Mouse (Mus musculus) limb, embryonic 13.5 days (tissue): Measurements from ENCODE around the gene Mospd1. TPM values are rescaled to one million over a fixed set of nuclear protein-coding genes. Genes with fewer than 3 reads are reported as not detected.

Experiments
- ATAC-seq: fragments of 200-750 bp; cut with Nextera tagmentation; 2 replicates; pipeline ENCODE4 v1.8.0; 2017; ENCODE audit warnings: low read depth, moderate number of reproducible peaks, moderate TSS enrichment; ENCODE audit not compliant: low FRiP score
- H3K27ac ChIP-seq: fragments of 300-500 bp; sonication (generic); 2 replicates; pipeline ENCODE4 v1.5.1; 2015; ENCODE audit warnings: inconsistent platforms, mild to moderate bottlenecking, moderate library complexity
- H3K27me3 ChIP-seq: fragments of 300-500 bp; sonication (generic); 2 replicates; pipeline ENCODE4 v1.6.1; 2015; ENCODE audit warnings: mild to moderate bottlenecking, inconsistent platforms
- H3K36me3 ChIP-seq: fragments of 300-500 bp; sonication (generic); 2 replicates; pipeline ENCODE4 v1.6.1; 2015; ENCODE audit warnings: inconsistent platforms, mild to moderate bottlenecking, moderate library complexity
- H3K4me1 ChIP-seq: fragments of 300-500 bp; sonication (generic); 2 replicates; pipeline ENCODE4 v1.6.1; 2015; ENCODE audit warnings: inconsistent platforms
- H3K4me2 ChIP-seq: fragments of 300-500 bp; sonication (generic); replicated peaks from 2 replicates; pipeline ENCODE4 v1.6.1; 2015; ENCODE audit warnings: inconsistent platforms, mild to moderate bottlenecking, moderate library complexity
- H3K4me3 ChIP-seq: fragments of 300-500 bp; sonication (generic); 2 replicates; pipeline ENCODE4 v1.5.1; 2015; ENCODE audit warnings: moderate library complexity, mild to moderate bottlenecking, inconsistent platforms
- H3K9ac ChIP-seq: fragments of 300-500 bp; sonication (generic); 2 replicates; pipeline ENCODE4 v1.6.1; 2015; ENCODE audit warnings: mild to moderate bottlenecking, inconsistent platforms
- H3K9me3 ChIP-seq: fragments of 300-500 bp; sonication (generic); 2 replicates; pipeline ENCODE4 v1.6.1; 2016; ENCODE audit warnings: inconsistent platforms
- WGBS: fragments of 180-500 bp; shearing (Covaris S2); methylation state at CpG from one replicate; pipeline ENCODE4 v1.1.7; 2015; 5-methylcytosine and 5-hydroxymethylcytosine counted together
- polyA plus RNA-seq: library from polyadenylated mRNA; unstranded; fragments of >200 nt; fragmentation: Nextera tagmentation; extraction: Ambion mirVana; gene quantifications from 2 replicates; pipeline ENCODE4 v1.2.1, GENCODE M21; 2015

Gene Mospd1
- 55.5 and 57.4 TPM in 2 replicates for polyA plus RNA-seq

DNA sequence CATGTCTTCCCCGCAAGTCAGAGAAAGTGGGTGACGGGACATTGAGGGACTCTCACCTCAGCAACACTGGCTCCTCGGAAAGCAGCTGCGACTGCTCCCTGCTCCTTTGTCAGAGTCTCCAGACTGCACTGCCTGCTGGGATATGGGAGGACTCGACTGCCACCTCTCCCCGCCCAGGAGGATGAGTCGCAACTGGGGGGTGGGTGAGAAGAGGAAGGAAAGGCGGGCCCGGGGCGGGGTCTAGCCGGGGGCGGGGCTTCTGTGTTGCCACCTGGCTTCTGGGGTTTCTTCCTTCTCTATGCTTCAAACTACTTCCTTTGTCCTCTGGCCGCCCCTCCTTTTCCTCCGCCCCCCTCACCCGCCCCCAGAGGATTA is at the start of gene Mospd1:
Gene Mospd1, minus strand, starts transcription at position 137 of the 375 bp plus-strand sequence.
- WGBS: 8% methylated on average over 15 of the region's 15 CpGs
- H3K4me1 ChIP-seq: 0 out of 2 replicates have a peak, but pooled peaks cover 3% of the 10 kb centered on the region

DNA sequence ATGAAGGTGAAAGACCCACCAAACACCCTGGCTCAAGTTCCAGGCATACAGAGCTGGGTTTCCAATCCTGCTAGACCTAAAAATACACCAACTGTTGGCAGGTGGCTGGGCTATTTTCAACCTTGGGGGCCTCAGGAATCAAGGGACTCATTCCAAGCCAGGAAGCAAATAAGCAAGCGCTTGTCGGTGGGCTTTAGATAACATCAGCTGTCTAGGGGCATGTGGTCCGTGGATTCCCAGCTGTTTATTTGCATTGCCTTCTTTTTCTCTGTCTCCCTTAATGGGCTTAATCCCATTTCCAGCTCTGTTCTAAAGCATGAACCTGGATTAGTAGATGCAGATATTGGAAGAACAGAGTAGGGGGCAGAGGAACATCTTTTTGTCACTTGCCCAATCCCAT is 16.1 kb upstream of the Mospd1 start:
- H3K27me3 ChIP-seq: no peaks in the 10 kb centered on the region
- ATAC-seq: no peak; the same call in 1 of the 2 replicates
- H3K9me3 ChIP-seq: no peaks in the 10 kb centered on the region
- no peak overlapping the region for H3K9ac ChIP-seq
- 63% methylated on average over 3 of the region's 3 CpGs for WGBS
- H3K4me1 ChIP-seq: no peaks in the 10 kb centered on the region
- no peaks in the 10 kb centered on the region for H3K36me3 ChIP-seq
- H3K27ac ChIP-seq: no peak overlapping the region
- H3K4me3 ChIP-seq: no peak overlapping the region
- H3K4me2 ChIP-seq: no peak overlapping the region

More for the DNA sequence above, at the start of gene Mospd1:
- Histone ChIP-seq H3K27me3 (no peaks in the 10 kb centered on the region), H3K27ac (peak within 1 kb of the TSS; percentile 72), H3K4me3 (peak within 1 kb of the TSS; percentile 62), H3K9me3 (no peaks in the 10 kb centered on the region), H3K36me3 (no peaks in the 10 kb centered on the region), H3K9ac (peak within 1 kb of the TSS; percentile 78), H3K4me2 (peak within 1 kb of the TSS; percentile 67)
- peak; percentile 96 for ATAC-seq

- no peaks in the 10 kb centered on the region for H3K9me3 ChIP-seq
- no peaks in the 10 kb centered on the region for H3K4me1 ChIP-seq
- no peaks in the 10 kb centered on the region for H3K36me3 ChIP-seq
- no peak overlapping the region for H3K4me3 ChIP-seq
- H3K9ac ChIP-seq: no peak overlapping the region
- WGBS: 25% methylated on average over 3 of the region's 3 CpGs
- no peak overlapping the region for H3K4me2 ChIP-seq
- H3K27ac ChIP-seq: no peak overlapping the region
- no peak for ATAC-seq
- no peaks in the 10 kb centered on the region for H3K27me3 ChIP-seq
These were observed 12.8 kb upstream of the Mospd1 start for GRCm38 (mm10) chrX:53383122-53383521.

GRCm38 (mm10) chrX:53369534-53370365 is 552 bp downstream of the Mospd1 start:
- 15% methylated on average over 25 of the region's 25 CpGs for WGBS
- H3K9ac ChIP-seq: peak overlapping the region; percentile 78
- peak overlapping the region; percentile 67 for H3K4me2 ChIP-seq
- no peaks in the 10 kb centered on the region for H3K36me3 ChIP-seq
- no peaks in the 10 kb centered on the region for H3K9me3 ChIP-seq
- ATAC-seq: peak; percentile 74
- peak overlapping the region; percentile 72 for H3K27ac ChIP-seq
- no peaks in the 10 kb centered on the region for H3K27me3 ChIP-seq
- 0 out of 2 replicates have a peak, but pooled peaks cover 3% of the 10 kb centered on the region for H3K4me1 ChIP-seq
- H3K4me3 ChIP-seq: peak overlapping the region; percentile 62

DNA sequence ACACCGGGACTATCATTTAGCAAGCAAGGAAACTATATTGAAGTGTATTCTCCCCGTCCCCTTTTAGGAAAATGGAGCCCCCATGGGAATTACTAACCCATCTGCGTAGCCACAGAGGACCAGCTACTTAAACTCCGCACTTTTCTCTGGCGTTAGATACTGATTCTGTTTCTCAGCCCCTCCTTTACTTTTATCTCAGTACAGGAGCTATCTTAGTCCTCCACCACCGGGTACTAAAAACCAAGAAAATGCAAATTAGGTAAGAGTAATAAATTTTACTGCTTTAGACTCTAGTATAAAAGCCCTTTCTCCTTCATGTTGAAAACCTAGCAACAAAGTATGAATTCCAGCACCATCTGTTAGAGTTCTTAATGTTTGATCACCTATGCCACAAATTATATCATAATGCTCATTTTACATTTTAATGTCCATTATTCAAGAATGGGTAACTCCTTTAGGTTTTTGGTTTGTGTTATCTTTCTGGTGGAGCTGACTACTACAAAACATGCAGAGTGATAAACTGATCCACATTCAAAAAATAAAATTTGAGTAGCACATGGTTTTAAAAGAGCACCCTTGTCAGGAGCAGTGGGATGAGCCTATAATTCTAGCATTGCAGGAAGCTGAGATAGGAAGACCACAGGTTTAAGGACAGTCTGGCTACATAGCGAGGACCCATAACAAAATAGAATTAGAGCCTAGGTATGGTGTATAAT is 5.5 kb downstream of the Mospd1 start:
- no peak overlapping the region for H3K27ac ChIP-seq
- 73% methylated on average over 7 of the region's 7 CpGs for WGBS
- H3K9ac ChIP-seq: no peak overlapping the region
- no peak for ATAC-seq
- no peaks in the 10 kb centered on the region for H3K27me3 ChIP-seq
- no peaks in the 10 kb centered on the region for H3K9me3 ChIP-seq
- no peak overlapping the region for H3K4me3 ChIP-seq
- H3K4me2 ChIP-seq: no peak overlapping the region
- 0 out of 2 replicates have a peak, but pooled peaks cover 3% of the 10 kb centered on the region for H3K4me1 ChIP-seq
- H3K36me3 ChIP-seq: no peaks in the 10 kb centered on the region

- ATAC-seq: no peak
- Histone ChIP-seq H3K9ac (no peak overlapping the region), H3K4me3 (no peak overlapping the region), H3K27me3 (no peaks in the 10 kb centered on the region), H3K27ac (no peak overlapping the region), H3K4me2 (no peak overlapping the region), H3K36me3 (peaks cover 28% of the 10 kb centered on the region), H3K4me1 (no peaks in the 10 kb centered on the region), H3K9me3 (no peaks in the 10 kb centered on the region)
- 87% methylated on average over 4 of the region's 4 CpGs for WGBS
These were observed 21.9 kb downstream of the Mospd1 start for GRCm38 (mm10) chrX:53348374-53348773.

DNA sequence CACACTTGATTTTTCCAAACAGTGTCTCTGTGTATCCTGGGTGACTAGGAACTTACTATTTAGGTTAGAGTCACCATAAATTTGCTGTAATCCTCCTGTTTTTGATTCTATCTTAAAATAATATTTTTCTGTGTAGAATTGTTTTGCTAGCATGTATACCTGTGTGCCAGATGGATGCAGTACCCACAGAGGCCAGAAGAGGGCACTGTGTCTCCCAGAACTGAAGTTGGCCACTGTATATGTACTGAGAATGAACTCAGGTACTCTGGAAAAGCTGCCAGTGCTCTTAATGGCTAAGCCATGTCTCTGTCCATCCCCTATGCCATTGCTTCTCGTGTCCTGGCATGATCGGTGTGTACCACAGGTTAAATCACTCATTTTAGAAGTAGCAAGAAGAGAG is 28.8 kb downstream of the Mospd1 start:
- H3K27ac ChIP-seq: no peak overlapping the region
- WGBS: 64% methylated on average over 2 of the region's 2 CpGs
- H3K36me3 ChIP-seq: peaks cover under 1% of the 10 kb centered on the region
- H3K9ac ChIP-seq: no peak overlapping the region
- ATAC-seq: no peak
- no peaks in the 10 kb centered on the region for H3K9me3 ChIP-seq
- no peaks in the 10 kb centered on the region for H3K4me1 ChIP-seq
- no peaks in the 10 kb centered on the region for H3K27me3 ChIP-seq
- no peak overlapping the region for H3K4me3 ChIP-seq
- no peak overlapping the region for H3K4me2 ChIP-seq

DNA sequence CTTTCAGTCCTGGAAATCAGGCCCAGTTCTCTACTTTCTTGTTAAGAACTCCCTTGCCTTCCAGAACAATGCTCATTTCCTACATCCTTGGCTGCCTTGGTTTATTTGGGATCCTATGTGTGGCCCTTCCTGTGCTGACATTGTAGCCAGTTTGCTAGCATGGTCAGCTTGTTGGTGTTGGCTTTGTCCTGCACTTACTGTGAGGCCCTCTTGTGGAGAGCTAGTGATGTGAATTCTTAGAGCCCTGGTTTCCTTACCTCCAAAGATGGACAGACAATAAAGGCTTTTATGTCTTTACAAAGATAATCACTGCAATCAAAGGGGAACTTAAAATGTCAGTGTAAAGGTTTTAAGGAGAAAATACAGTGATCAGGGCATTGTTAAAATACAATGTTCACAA is 32.9 kb downstream of the Mospd1 start:
- H3K4me2 ChIP-seq: no peak overlapping the region
- ATAC-seq: no peak
- no peaks in the 10 kb centered on the region for H3K36me3 ChIP-seq
- no peak overlapping the region for H3K27ac ChIP-seq
- H3K27me3 ChIP-seq: no peaks in the 10 kb centered on the region
- H3K9me3 ChIP-seq: no peaks in the 10 kb centered on the region
- no peak overlapping the region for H3K4me3 ChIP-seq
- H3K4me1 ChIP-seq: no peaks in the 10 kb centered on the region
- no peak overlapping the region for H3K9ac ChIP-seq

GRCm38 (mm10) chrX:53330396-53330795 is 39.9 kb downstream of the Mospd1 start:
- no peak overlapping the region for H3K4me2 ChIP-seq
- no peak overlapping the region for H3K9ac ChIP-seq
- H3K36me3 ChIP-seq: no peaks in the 10 kb centered on the region
- no peaks in the 10 kb centered on the region for H3K27me3 ChIP-seq
- ATAC-seq: no peak
- 91% methylated on average over 4 of the region's 4 CpGs for WGBS
- no peaks in the 10 kb centered on the region for H3K4me1 ChIP-seq
- no peak overlapping the region for H3K4me3 ChIP-seq
- no peaks in the 10 kb centered on the region for H3K9me3 ChIP-seq
- H3K27ac ChIP-seq: no peak overlapping the region

DNA sequence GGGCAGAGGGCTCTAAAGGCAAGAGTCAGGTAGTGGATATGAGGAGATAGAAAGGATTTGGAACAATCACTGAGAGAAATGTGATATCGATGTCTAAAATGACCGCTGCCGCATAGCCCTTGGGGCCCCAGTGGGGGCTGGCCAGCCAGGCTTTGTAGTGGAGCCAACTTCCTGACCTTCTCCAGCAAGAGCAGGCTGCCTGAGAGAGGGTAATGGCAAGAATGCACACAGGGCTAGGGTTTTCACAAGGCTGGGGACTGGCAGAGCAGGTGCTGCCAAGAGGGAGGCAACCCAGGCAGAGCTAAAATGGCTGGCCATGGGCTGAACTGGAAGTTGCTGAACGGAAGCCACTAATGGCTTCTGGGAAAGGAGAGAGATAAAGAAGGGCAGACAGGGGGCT is 49.2 kb downstream of the Mospd1 start:
- Histone ChIP-seq H3K36me3 (no peaks in the 10 kb centered on the region), H3K4me2 (no peak overlapping the region), H3K27me3 (no peaks in the 10 kb centered on the region), H3K27ac (no peak overlapping the region), H3K9me3 (no peaks in the 10 kb centered on the region), H3K9ac (no peak overlapping the region), H3K4me1 (no peaks in the 10 kb centered on the region), H3K4me3 (no peak overlapping the region)
- WGBS: 91% methylated on average over 4 of the region's 4 CpGs
- no peak for ATAC-seq

GRCm38 (mm10) chrX:53320564-53320963 is 49.7 kb downstream of the Mospd1 start:
- H3K27me3 ChIP-seq: no peaks in the 10 kb centered on the region
- no peaks in the 10 kb centered on the region for H3K4me1 ChIP-seq
- no peak overlapping the region for H3K27ac ChIP-seq
- no peaks in the 10 kb centered on the region for H3K36me3 ChIP-seq
- H3K4me2 ChIP-seq: no peak overlapping the region
- ATAC-seq: no peak
- 75% methylated on average over 2 of the region's 2 CpGs for WGBS
- no peak overlapping the region for H3K9ac ChIP-seq
- no peak overlapping the region for H3K4me3 ChIP-seq
- no peaks in the 10 kb centered on the region for H3K9me3 ChIP-seq
